Mouse (Mus musculus) forebrain, embryonic 11.5 days (tissue): ENCODE data around the gene Il23a. TPM values are rescaled to one million over a fixed set of nuclear protein-coding genes. Genes with fewer than 3 reads are reported as not detected.

Experiments used
- ATAC-seq: fragments of 200-750 bp; cut with Nextera tagmentation; replicated peaks from 2 replicates; pipeline ENCODE4 v1.8.0; 2017; ENCODE audit warnings: moderate TSS enrichment; ENCODE audit not compliant: low FRiP score
- DNase-seq: peaks from one replicate; pipeline ENCODE4 v3.0.0-alpha.2; 2017; ENCODE audit warnings: low spot score
- H3K27ac ChIP-seq: fragments of 300-500 bp; sonication (generic); 2 replicates; pipeline ENCODE4 v1.5.1; 2014; ENCODE audit warnings: low read depth, low read length
- H3K27me3 ChIP-seq: fragments of 300-500 bp; sonication (generic); 2 replicates; pipeline ENCODE4 v1.6.1; 2014; ENCODE audit warnings: mild to moderate bottlenecking, low read length, mixed read lengths; ENCODE audit not compliant: control insufficient read depth, insufficient read depth
- H3K36me3 ChIP-seq: fragments of 300-500 bp; sonication (generic); 2 replicates; pipeline ENCODE4 v1.6.1; 2014; ENCODE audit warnings: mild to moderate bottlenecking, low read length, moderate library complexity, mixed read lengths; ENCODE audit not compliant: control insufficient read depth, insufficient read depth
- H3K4me1 ChIP-seq: fragments of 300-500 bp; sonication (generic); replicated peaks from 2 replicates; pipeline ENCODE4 v1.6.1; 2014; ENCODE audit warnings: low read length, mixed read lengths; ENCODE audit not compliant: control insufficient read depth, insufficient read depth
- H3K4me2 ChIP-seq: fragments of 300-500 bp; sonication (generic); 2 replicates; pipeline ENCODE4 v1.6.1; 2014; ENCODE audit warnings: low read depth, mild to moderate bottlenecking, low read length, moderate library complexity, mixed read lengths; ENCODE audit not compliant: severe bottlenecking
- H3K4me3 ChIP-seq: fragments of 300-500 bp; sonication (generic); 2 replicates; pipeline ENCODE4 v1.5.1; 2014; ENCODE audit warnings: low read depth, low read length
- H3K9ac ChIP-seq: fragments of 300-500 bp; sonication (generic); 2 replicates; pipeline ENCODE4 v1.6.1; 2014; ENCODE audit warnings: low read length
- H3K9me3 ChIP-seq: fragments of 300-500 bp; sonication (generic); 2 replicates; pipeline ENCODE4 v1.6.1; 2016; ENCODE audit warnings: low read length, mixed read lengths; ENCODE audit not compliant: control insufficient read depth
- WGBS: fragments of 180-500 bp; shearing (Covaris S2); extraction: QIAGEN DNeasy Blood & Tissue Kit; methylation state at CpG from one replicate; pipeline ENCODE4 v1.1.7; 2014; 5-methylcytosine and 5-hydroxymethylcytosine counted together
- polyA plus RNA-seq: library from polyadenylated mRNA; unstranded; fragments of >200 nt; fragmentation: Nextera tagmentation; extraction: Ambion mirVana; gene quantifications from 2 replicates; pipeline ENCODE4 v1.2.1, GENCODE M21; 2014

Il23a gene
- polyA plus RNA-seq, result not detected in 2 replicates

GRCm38 (mm10) chr10:128298702-128299171, at the start of gene Il23a:
TSS of gene Il23a (minus strand) at chr10:128298752.
- Histone ChIP-seq H3K9me3 (no peaks in the 10 kb centered on the region), H3K4me2 (no peak within 1 kb of the TSS), H3K9ac (no peak within 1 kb of the TSS), H3K27ac (no peak within 1 kb of the TSS), H3K4me3 (no peak within 1 kb of the TSS), H3K4me1 (peaks cover 2% of the 10 kb centered on the region; the same call in 1 of the 2 replicates), H3K36me3 (no peaks in the 10 kb centered on the region), H3K27me3 (no peaks in the 10 kb centered on the region)
- DNase-seq (no peak), ATAC-seq (no peak)
- 82% methylated on average over 11 of the region's 11 CpGs for WGBS

- H3K4me2 ChIP-seq, result no peak overlapping the region
- H3K9me3 ChIP-seq, result no peaks in the 10 kb centered on the region
- peaks cover 9% of the 10 kb centered on the region; the same call in 1 of the 2 replicates for H3K36me3 ChIP-seq
- no peak for ATAC-seq
- no peak for DNase-seq
- no peak overlapping the region for H3K9ac ChIP-seq
- 92% methylated on average over 8 of the region's 8 CpGs for WGBS
- H3K27me3 ChIP-seq, result no peaks in the 10 kb centered on the region
- H3K4me3 ChIP-seq, result no peak overlapping the region
- H3K27ac ChIP-seq, result no peak overlapping the region
- H3K4me1 ChIP-seq, result no peaks in the 10 kb centered on the region
Observed at GRCm38 (mm10) chr10:128347541-128347940, 49.0 kb upstream of the Il23a start.

GRCm38 (mm10) chr10:128344568-128345275, 46.2 kb upstream of the Il23a start:
- no peaks in the 10 kb centered on the region for H3K4me1 ChIP-seq
- no peak overlapping the region for H3K4me2 ChIP-seq
- no peaks in the 10 kb centered on the region for H3K27me3 ChIP-seq
- H3K9ac ChIP-seq, result no peak overlapping the region
- WGBS, result 72% methylated on average over 7 of the region's 7 CpGs
- H3K27ac ChIP-seq, result no peak overlapping the region
- H3K9me3 ChIP-seq, result no peaks in the 10 kb centered on the region
- no peaks in the 10 kb centered on the region for H3K36me3 ChIP-seq
- no peak for ATAC-seq
- DNase-seq, result no peak
- H3K4me3 ChIP-seq, result no peak overlapping the region

- Histone ChIP-seq H3K4me3 (no peak overlapping the region), H3K9me3 (no peaks in the 10 kb centered on the region), H3K27ac (no peak overlapping the region), H3K36me3 (no peaks in the 10 kb centered on the region), H3K27me3 (no peaks in the 10 kb centered on the region), H3K9ac (no peak overlapping the region), H3K4me2 (no peak overlapping the region), H3K4me1 (0 out of 2 replicates have a peak, but pooled peaks cover 2% of the 10 kb centered on the region)
- ATAC-seq, result no peak
- DNase-seq, result no peak
- 92% methylated on average over 1 of the region's 1 CpGs for WGBS
Observed at GRCm38 (mm10) chr10:128343436-128343835, 44.9 kb upstream of the Il23a start.

GRCm38 (mm10) chr10:128340257-128340656, 41.7 kb upstream of the Il23a start:
- Histone ChIP-seq H3K27me3 (no peaks in the 10 kb centered on the region), H3K36me3 (no peaks in the 10 kb centered on the region), H3K9ac (no peak overlapping the region), H3K9me3 (no peaks in the 10 kb centered on the region), H3K4me3 (no peak overlapping the region), H3K27ac (no peak overlapping the region), H3K4me2 (no peak overlapping the region), H3K4me1 (0 out of 2 replicates have a peak, but pooled peaks cover 2% of the 10 kb centered on the region)
- ATAC-seq, result no peak
- no peak for DNase-seq
- 84% methylated on average over 2 of the region's 2 CpGs for WGBS

GRCm38 (mm10) chr10:128338948-128339347, 40.4 kb upstream of the Il23a start:
- peak overlapping the region; percentile 63 for H3K4me2 ChIP-seq
- ATAC-seq (no peak), DNase-seq (no peak)
- no peak overlapping the region for H3K9ac ChIP-seq
- H3K4me1 ChIP-seq, result 0 out of 2 replicates have a peak, but pooled peaks cover 2% of the 10 kb centered on the region
- no peaks in the 10 kb centered on the region for H3K9me3 ChIP-seq
- H3K27me3 ChIP-seq, result no peaks in the 10 kb centered on the region
- H3K4me3 ChIP-seq, result peak overlapping the region; percentile 87; the same call in 1 of the 2 replicates
- no peak overlapping the region for H3K27ac ChIP-seq
- no peaks in the 10 kb centered on the region for H3K36me3 ChIP-seq
- WGBS, result 90% methylated on average over 2 of the region's 2 CpGs

- DNase-seq, result no peak
- H3K9ac ChIP-seq, result peak overlapping the region; percentile 91
- WGBS, result 27% methylated on average over 5 of the region's 5 CpGs
- H3K4me1 ChIP-seq, result 0 out of 2 replicates have a peak, but pooled peaks cover 2% of the 10 kb centered on the region
- no peaks in the 10 kb centered on the region for H3K9me3 ChIP-seq
- H3K36me3 ChIP-seq, result no peaks in the 10 kb centered on the region
- no peak for ATAC-seq
- no peaks in the 10 kb centered on the region for H3K27me3 ChIP-seq
- peak overlapping the region; percentile 87 for H3K4me3 ChIP-seq
- H3K4me2 ChIP-seq, result peak overlapping the region; percentile 63
- H3K27ac ChIP-seq, result no peak overlapping the region; the same call in 1 of the 2 replicates
Observed at GRCm38 (mm10) chr10:128338415-128338814, 39.9 kb upstream of the Il23a start.

- peak; percentile 98 for ATAC-seq
- peak within 1 kb of the TSS; percentile 88 for H3K27ac ChIP-seq
- peak; percentile 99 for DNase-seq
- peak within 1 kb of the TSS; percentile 63 for H3K4me2 ChIP-seq
- no peaks in the 10 kb centered on the region for H3K27me3 ChIP-seq
- H3K9ac ChIP-seq, result peak within 1 kb of the TSS; percentile 91
- H3K4me1 ChIP-seq, result 0 out of 2 replicates have a peak, but pooled peaks cover 2% of the 10 kb centered on the region
- no peaks in the 10 kb centered on the region for H3K36me3 ChIP-seq
- WGBS, result 2% methylated on average over 61 of the region's 61 CpGs
- H3K9me3 ChIP-seq, result no peaks in the 10 kb centered on the region
- H3K4me3 ChIP-seq, result peak within 1 kb of the TSS; percentile 87
Observed at GRCm38 (mm10) chr10:128337306-128338181, 39.0 kb upstream of the Il23a start, which contains the start of gene Cs. TSS of gene Cs (plus strand) at chr10:128337734.
